Mouse (Mus musculus): ENCODE results near the gene Pla2g2e.
"Not testable (repeated sequence)": the region's sequence is repeated elsewhere in the genome, so short reads cannot be mapped to it uniquely, and the experiment has no call there.

The Pla2g2e gene

GRCm38 (mm10) chr4:138877731-138878130, at the start of gene Pla2g2e:
Pla2g2e (plus strand) TSS chr4:138877942.
- DNase-seq (ENCODE audit: low read depth, low spot score), result no peak

- DNase-seq (ENCODE audit: low read depth, low spot score), result no peak
These were observed 37.9 kb upstream of the Pla2g2e start for GRCm38 (mm10) chr4:138839806-138840205.

- no peak for DNase-seq (ENCODE audit: low read depth, low spot score)
These were observed 37.0 kb upstream of the Pla2g2e start for GRCm38 (mm10) chr4:138840726-138841125.

GRCm38 (mm10) chr4:138841386-138841785, 36.4 kb upstream of the Pla2g2e start:
- DNase-seq (ENCODE audit: low read depth, low spot score), result no peak

GRCm38 (mm10) chr4:138851463-138851862, 26.3 kb upstream of the Pla2g2e start:
- peak; percentile 74 for DNase-seq (ENCODE audit: low read depth, low spot score)

GRCm38 (mm10) chr4:138852961-138853360, 24.8 kb upstream of the Pla2g2e start:
- DNase-seq (ENCODE audit: low read depth, low spot score), result no peak

- no peak for DNase-seq (ENCODE audit: low read depth, low spot score)
These were observed 22.6 kb upstream of the Pla2g2e start for GRCm38 (mm10) chr4:138855092-138855632.

GRCm38 (mm10) chr4:138856491-138856890, 21.3 kb upstream of the Pla2g2e start:
- peak; percentile 91 for DNase-seq (ENCODE audit: low read depth, low spot score)

GRCm38 (mm10) chr4:138857576-138857975, 20.2 kb upstream of the Pla2g2e start:
- no peak for DNase-seq (ENCODE audit: low read depth, low spot score)

- no peak for DNase-seq (ENCODE audit: low read depth, low spot score)
These were observed 19.3 kb upstream of the Pla2g2e start for GRCm38 (mm10) chr4:138858446-138858845.

- DNase-seq (ENCODE audit: low read depth, low spot score), result peak; percentile 66
These were observed 18.5 kb upstream of the Pla2g2e start for GRCm38 (mm10) chr4:138859245-138859644.

GRCm38 (mm10) chr4:138859728-138860127, 18.0 kb upstream of the Pla2g2e start:
- peak; percentile 84 for DNase-seq (ENCODE audit: low read depth, low spot score)

GRCm38 (mm10) chr4:138863344-138863998, 14.3 kb upstream of the Pla2g2e start, which contains the start of gene Pla2g5:
Pla2g5 (minus strand) TSS chr4:138863482.
- DNase-seq (ENCODE audit: low read depth, low spot score), result no peak

- no peak for DNase-seq (ENCODE audit: low read depth, low spot score)
These were observed 12.7 kb upstream of the Pla2g2e start for GRCm38 (mm10) chr4:138865092-138865491.

GRCm38 (mm10) chr4:138865991-138866390, 11.8 kb upstream of the Pla2g2e start:
- DNase-seq (ENCODE audit: low read depth, low spot score), result no peak

- DNase-seq (ENCODE audit: low read depth, low spot score), result peak; percentile 77
These were observed 11.3 kb upstream of the Pla2g2e start for GRCm38 (mm10) chr4:138866413-138866812.

- DNase-seq (ENCODE audit: low read depth, low spot score), result no peak
These were observed 9.1 kb upstream of the Pla2g2e start for GRCm38 (mm10) chr4:138868666-138869065.

- DNase-seq (ENCODE audit: low read depth, low spot score), result no peak
These were observed 3.9 kb upstream of the Pla2g2e start, which contains the start of gene Gm13030 for GRCm38 (mm10) chr4:138873864-138874263. Gm13030 (minus strand) TSS chr4:138873964.

GRCm38 (mm10) chr4:138875275-138875674, 2.5 kb upstream of the Pla2g2e start:
- not testable (repeated sequence) for DNase-seq (ENCODE audit: low read depth, low spot score)

GRCm38 (mm10) chr4:138875986-138876385, 1.8 kb upstream of the Pla2g2e start:
- no peak for DNase-seq (ENCODE audit: low read depth, low spot score)

- no peak for DNase-seq (ENCODE audit: low read depth, low spot score)
These were observed 1.0 kb downstream of the Pla2g2e start for GRCm38 (mm10) chr4:138878783-138879182.

GRCm38 (mm10) chr4:138879808-138880207, 2.1 kb downstream of the Pla2g2e start:
- DNase-seq (ENCODE audit: low read depth, low spot score), result no peak

Data from mesoderm, embryonic 11.5 days (tissue).